Mouse (Mus musculus) erythroblast, embryonic 14.5 days (primary cell): ENCODE measurements around the gene Actb. TPM values are rescaled to one million over a fixed set of nuclear protein-coding genes. Genes with fewer than 3 reads are reported as not detected.
A peak's percentile ranks its signal among the peaks of the same experiment; 100 is the strongest.

Experiments used
- H3K27me3 ChIP-seq: 2 replicates; pipeline ENCODE4 v1.6.1; 2012; ENCODE audit warnings: inconsistent platforms; ENCODE audit not compliant: control insufficient read depth
- H3K36me3 ChIP-seq: 2 replicates; pipeline ENCODE4 v1.6.1; 2012; ENCODE audit warnings: mild to moderate bottlenecking, inconsistent platforms; ENCODE audit not compliant: control insufficient read depth
- H3K4me1 ChIP-seq: 2 replicates; pipeline ENCODE4 v1.6.1; 2012; ENCODE audit warnings: inconsistent platforms; ENCODE audit not compliant: control insufficient read depth
- H3K4me3 ChIP-seq: replicated peaks from 2 replicates; pipeline ENCODE3; 2012; ENCODE audit warnings: moderate library complexity, mild to moderate bottlenecking, inconsistent platforms
- H3K9me3 ChIP-seq: 2 replicates; pipeline ENCODE4 v1.6.1; 2012; ENCODE audit warnings: low read length, inconsistent platforms, mixed read lengths; ENCODE audit not compliant: control insufficient read depth
- GATA1 ChIP-seq: IDR thresholded peaks from 2 replicates; pipeline ENCODE4 v1.6.1; 2012; ENCODE audit warnings: low read length, inconsistent platforms, mixed read lengths
- TAL1 ChIP-seq: IDR thresholded peaks from 3 replicates; pipeline ENCODE4 v1.6.1; 2012; ENCODE audit warnings: low read length, inconsistent platforms, mixed read lengths
- polyA plus RNA-seq: library from polyadenylated mRNA; stranded (reverse); fragments of >175 nt; gene quantifications from 2 replicates; pipeline ENCODE4 v1.2.3, GENCODE M21; 2012

Gene Actb
- polyA plus RNA-seq, 1 experiment: 326 TPM

- H3K27me3 ChIP-seq: no peaks in the 10 kb centered on the region; the same call in 1 of the 2 replicates
- H3K36me3 ChIP-seq: peaks cover 48% of the 10 kb centered on the region
- H3K4me3 ChIP-seq: peak overlapping the region; percentile 74
- no peak for TF ChIP-seq GATA1
- no peak for TF ChIP-seq TAL1
- H3K4me1 ChIP-seq: peaks cover 68% of the 10 kb centered on the region
- H3K9me3 ChIP-seq: no peaks in the 10 kb centered on the region; the same call in 1 of the 2 replicates
Observed at GRCm38 (mm10) chr5:142905725-142906531, 626 bp downstream of the Actb start.

- H3K9me3 ChIP-seq: no peaks in the 10 kb centered on the region; the same call in 1 of the 2 replicates
- no peaks in the 10 kb centered on the region; the same call in 1 of the 2 replicates for H3K27me3 ChIP-seq
- peak overlapping the region; percentile 74 for H3K4me3 ChIP-seq
- H3K36me3 ChIP-seq: peaks cover 56% of the 10 kb centered on the region
- peaks cover 66% of the 10 kb centered on the region for H3K4me1 ChIP-seq
- TF ChIP-seq TAL1 (no peak), GATA1 (no peak)
Observed at GRCm38 (mm10) chr5:142905038-142905695, 1.4 kb downstream of the Actb start.

DNA sequence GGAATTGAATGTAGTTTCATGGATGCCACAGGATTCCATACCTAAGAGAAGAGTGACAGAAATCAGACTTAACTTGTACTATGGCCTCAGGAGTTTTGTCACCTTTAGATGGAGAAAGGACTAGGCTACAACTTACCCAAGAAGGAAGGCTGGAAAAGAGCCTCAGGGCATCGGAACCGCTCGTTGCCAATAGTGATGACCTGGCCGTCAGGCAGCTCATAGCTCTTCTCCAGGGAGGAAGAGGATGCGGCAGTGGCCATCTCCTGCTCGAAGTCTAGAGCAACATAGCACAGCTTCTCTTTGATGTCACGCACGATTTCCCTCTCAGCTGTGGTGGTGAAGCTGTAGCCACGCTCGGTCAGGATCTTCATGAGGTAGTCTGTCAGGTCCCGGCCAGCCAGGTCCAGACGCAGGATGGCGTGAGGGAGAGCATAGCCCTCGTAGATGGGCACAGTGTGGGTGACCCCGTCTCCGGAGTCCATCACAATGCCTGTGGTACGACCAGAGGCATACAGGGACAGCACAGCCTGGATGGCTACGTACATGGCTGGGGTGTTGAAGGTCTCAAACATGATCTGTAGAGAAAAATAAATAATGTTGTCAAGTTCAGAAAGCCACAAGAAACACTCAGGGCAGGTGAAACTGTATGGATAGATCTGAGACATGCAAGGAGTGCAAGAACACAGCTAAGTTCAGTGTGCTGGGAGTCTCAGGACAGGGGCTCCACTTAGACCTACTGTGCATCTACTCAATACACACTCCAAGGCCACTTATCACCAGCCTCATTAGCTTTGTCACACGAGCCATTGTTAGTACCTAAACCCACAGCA lies 2.1 kb downstream of the Actb start:
- H3K27me3 ChIP-seq: no peaks in the 10 kb centered on the region; the same call in 1 of the 2 replicates
- H3K4me3 ChIP-seq: peak overlapping the region; percentile 74
- H3K36me3 ChIP-seq: peaks cover 64% of the 10 kb centered on the region
- TF ChIP-seq GATA1 (no peak), TAL1 (no peak)
- H3K4me1 ChIP-seq: peaks cover 59% of the 10 kb centered on the region
- H3K9me3 ChIP-seq: no peaks in the 10 kb centered on the region; the same call in 1 of the 2 replicates

- Histone ChIP-seq H3K4me1 (peaks cover 56% of the 10 kb centered on the region), H3K27me3 (no peaks in the 10 kb centered on the region; the same call in 1 of the 2 replicates), H3K4me3 (peak overlapping the region; percentile 9), H3K36me3 (peaks cover 71% of the 10 kb centered on the region), H3K9me3 (no peaks in the 10 kb centered on the region; the same call in 1 of the 2 replicates)
- TF ChIP-seq GATA1: no peak
- no peak for TF ChIP-seq TAL1
Observed at GRCm38 (mm10) chr5:142903470-142904207, 2.9 kb downstream of the Actb start.

- H3K36me3 ChIP-seq: peaks cover 80% of the 10 kb centered on the region
- peaks cover 51% of the 10 kb centered on the region for H3K4me1 ChIP-seq
- no peak for TF ChIP-seq TAL1
- TF ChIP-seq GATA1: no peak
- H3K9me3 ChIP-seq: no peaks in the 10 kb centered on the region; the same call in 1 of the 2 replicates
- H3K27me3 ChIP-seq: no peaks in the 10 kb centered on the region; the same call in 1 of the 2 replicates
- H3K4me3 ChIP-seq: no peak overlapping the region
Observed at GRCm38 (mm10) chr5:142902506-142903314, 3.8 kb downstream of the Actb start.

GRCm38 (mm10) chr5:142901846-142902505 lies 4.6 kb downstream of the Actb start:
- Histone ChIP-seq H3K27me3 (no peaks in the 10 kb centered on the region; the same call in 1 of the 2 replicates), H3K4me1 (peaks cover 48% of the 10 kb centered on the region), H3K4me3 (no peak overlapping the region), H3K36me3 (peaks cover 84% of the 10 kb centered on the region), H3K9me3 (no peaks in the 10 kb centered on the region; the same call in 1 of the 2 replicates)
- TF ChIP-seq GATA1 (no peak), TAL1 (no peak)

DNA sequence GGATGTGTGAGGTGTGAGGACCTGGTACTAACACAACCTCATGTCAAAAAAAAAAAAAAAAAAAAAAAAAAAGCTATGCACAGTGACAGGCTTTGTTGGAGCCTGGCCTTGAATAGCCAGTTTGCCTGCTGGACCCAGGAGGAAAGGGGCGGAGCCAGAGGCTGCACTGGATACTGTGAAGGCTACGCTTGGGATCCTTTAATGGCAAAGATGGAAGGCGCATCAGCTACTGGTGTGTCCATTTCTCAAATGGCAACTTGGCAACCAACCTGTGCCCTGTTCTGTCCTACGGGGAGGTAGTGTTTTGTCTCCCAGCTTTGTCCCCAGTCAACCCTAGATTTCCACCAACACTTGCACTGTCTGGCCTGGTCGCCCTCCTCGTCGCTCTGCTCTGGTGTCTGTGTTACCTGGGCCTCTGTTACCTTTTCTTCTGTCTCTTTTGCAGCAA lies 5.2 kb downstream of the Actb start:
- H3K36me3 ChIP-seq: peaks cover 84% of the 10 kb centered on the region

More for the DNA sequence above, 5.2 kb downstream of the Actb start:
- H3K9me3 ChIP-seq: no peaks in the 10 kb centered on the region; the same call in 1 of the 2 replicates
- no peak overlapping the region for H3K4me3 ChIP-seq
- no peaks in the 10 kb centered on the region; the same call in 1 of the 2 replicates for H3K27me3 ChIP-seq
- peaks cover 49% of the 10 kb centered on the region for H3K4me1 ChIP-seq
- TF ChIP-seq TAL1 (no peak), GATA1 (no peak)
